24 mouse cellular contexts compared by ENCODE assay signal in genomic region chr1:89976411-89976810, GRCm38 (mm10). TPM values are rescaled to one million over a fixed set of nuclear protein-coding genes. Genes with fewer than 3 reads are reported as not detected.
DNase-seq lines count a peak whose midpoint lies in the region; TF ChIP-seq lines count a peak whose summit lies in the region.
"Had no signal": no experiment of that assay in that cellular context is flagged by ENCODE, and none has a peak within 500 bp of the region (broad histone marks: within the 10 kb centered on the region; RNA-seq: fewer than 3 reads in every experiment).

No protein-coding gene starts in this region.

- H3K4me3 ChIP-seq in gastrocnemius, adult 2 months, result no peak overlapping the region
- H3K4me3 ChIP-seq: forebrain, embryonic 10.5 days; forebrain, embryonic 15.5 days; heart, embryonic 12.5 days; heart, embryonic 15.5 days had no signal

- no peak overlapping the region for H3K27ac ChIP-seq in gastrocnemius, adult 2 months
- H3K27ac ChIP-seq: forebrain, embryonic 10.5 days; forebrain, embryonic 15.5 days; heart, embryonic 15.5 days; hindbrain, embryonic 14.5 days; hindbrain, postnatal 0 days had no signal

- peak; percentile 10 for DNase-seq in gastrocnemius, adult 2 months
- DNase-seq in gastrocnemius, postnatal 25 days, result no peak
- DNase-seq in ES-CJ7 (ENCODE audit: low read depth, low spot score) (peak; percentile 44), R1 (ENCODE audit: low read depth, low spot score) (peak; percentile 61)
- no peak for DNase-seq in left cerebral cortex, postnatal 4 days
- DNase-seq in layer of hippocampus, adult 9-10 months (ENCODE audit: low spot score), result no peak
- DNase-seq: adrenal gland, postnatal 10 days; adrenal gland, postnatal 36 days; cerebellum, adult 18-20 months; cerebellum, adult 9-10 months; cerebellum, postnatal 14 days; gastrocnemius, postnatal 10 days; heart, adult 18-20 months; heart, postnatal 10 days; heart, postnatal 4 days; kidney, adult 18-20 months had no signal

- intact Hi-C loops in gastrocnemius, adult 2 months (cut with DNase I), result no loop called here
- intact Hi-C loops in left cerebral cortex, postnatal 4 days (cut with DNase I), result no loop called here

- TF ChIP-seq CTCF in gastrocnemius, adult 2 months (IDR thresholded peaks at IDR 0.05), result no peak

RNA-seq across cellular contexts. Expression of gene Asb18, which starts 38.1 kb away (rescaled TPM):
- total RNA-seq in gastrocnemius, adult 2 months (2021), result 10 to 100 TPM; 18.0 to 39.9 TPM
- 10 to 100 TPM; 19.9 to 22.6 TPM for total RNA-seq in gastrocnemius, postnatal 25 days (2021)
- total RNA-seq in left cerebral cortex, postnatal 4 days (2021), result under 1 TPM; 0.44 to 0.60 TPM
- total RNA-seq: adrenal gland, adult 18-20 months; adrenal gland, postnatal 36 days had no signal

RNA-seq across cellular contexts. Expression of gene Gbx2, which starts 45.4 kb away (rescaled TPM):
- total RNA-seq in gastrocnemius, adult 2 months (2021), result under 1 TPM in 1 of 2 experiments, not detected in 1; 0.56 TPM
- under 1 TPM in 1 of 2 experiments, not detected in 1; 0.23 TPM for total RNA-seq in gastrocnemius, postnatal 25 days (2021)
- total RNA-seq in left cerebral cortex, postnatal 4 days (2021), result under 1 TPM; 0.28 to 0.95 TPM
- total RNA-seq: adrenal gland, adult 18-20 months; adrenal gland, postnatal 10 days; adrenal gland, postnatal 36 days; gastrocnemius, postnatal 10 days; gastrocnemius, postnatal 4 days; heart, adult 18-20 months; heart, postnatal 10 days had no signal

Comparison
In these comparisons a context has a peak if more than half of its experiments do, and no peak if none do; other contexts are left out.
1. DNase-seq: peak in gastrocnemius, adult 2 months (single experiment), ES-CJ7 (single experiment) and R1 (single experiment); none in gastrocnemius, postnatal 25 days (single experiment), left cerebral cortex, postnatal 4 days (single experiment) and layer of hippocampus, adult 9-10 months (single experiment).
2. RNA of gene Asb18, which starts 38.1 kb away (total RNA-seq): 18.0 to 39.9 TPM in gastrocnemius, adult 2 months and 19.9 to 22.6 TPM in gastrocnemius, postnatal 25 days; 0.44 to 0.60 TPM in left cerebral cortex, postnatal 4 days; every median in the first group is over 10 times any median in the second.